Mouse (Mus musculus): ENCODE measurements around the gene Dennd2d. TPM values are rescaled to one million over a fixed set of nuclear protein-coding genes. Genes with fewer than 3 reads are reported as not detected.
A peak's percentile ranks its signal among the peaks of the same experiment; 100 is the strongest.

The Dennd2d gene
- total RNA-seq (2014; rRNA removed; ENCODE audit: low replicate concordance): 3.6 and 4.2 TPM in 2 replicates
- polyA plus RNA-seq (2015; fragmentation: Nextera tagmentation; extraction: Ambion mirVana): 0.96 and 1.3 TPM in 2 replicates

DNA sequence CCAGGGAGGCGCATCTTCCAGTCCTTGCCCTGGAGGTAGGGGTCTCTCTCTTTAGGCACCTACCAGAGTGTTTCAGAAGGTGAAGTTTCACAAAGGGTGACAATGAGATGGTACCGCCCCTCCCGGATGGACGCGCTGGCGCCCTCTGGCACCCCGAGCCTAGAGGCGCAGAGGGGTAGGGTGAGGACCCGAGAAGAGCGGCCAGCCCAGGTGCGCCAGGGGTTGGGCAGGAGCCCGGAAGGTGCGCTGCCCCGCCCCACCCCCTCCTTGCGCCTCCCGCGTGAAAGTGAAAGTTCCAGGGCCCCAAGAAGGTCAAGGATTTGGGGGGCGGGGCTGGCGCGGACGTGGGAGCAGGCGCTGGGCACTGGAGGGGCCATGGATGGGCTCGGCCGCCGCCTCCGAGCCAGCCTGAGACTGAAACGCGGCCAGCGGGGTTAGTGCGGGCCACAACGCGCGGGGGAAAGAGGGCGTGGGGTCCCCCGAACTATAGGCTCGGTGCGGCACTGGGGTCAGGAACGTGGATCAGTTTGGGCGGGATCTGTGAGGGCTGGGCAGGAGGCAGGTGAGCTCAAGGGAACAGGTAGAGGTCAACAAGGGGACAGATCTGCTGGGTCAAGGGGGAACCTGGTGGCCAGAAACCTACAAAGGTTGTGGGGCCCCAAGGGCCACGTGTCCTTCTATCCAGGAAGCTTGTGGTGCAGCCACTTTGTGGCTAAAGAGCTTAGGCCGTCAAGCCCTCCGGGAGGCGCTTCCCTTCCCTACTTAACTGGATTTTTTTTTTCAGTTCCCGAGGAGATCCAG, at the start of gene Dennd2d:
TSS of gene Dennd2d (plus strand) at position 125 of the 801 bp plus-strand sequence.
- H3K27ac ChIP-seq (ENCODE audit: low read depth): no peak within 1 kb of the TSS
- H3K4me1 ChIP-seq (ENCODE audit: control insufficient read depth, insufficient read depth): no peaks in the 10 kb centered on the region
- DNase-seq (ENCODE audit: low spot score) (no peak), ATAC-seq (ENCODE audit: insufficient read depth, low read depth) (peak; percentile 53)
- peak within 1 kb of the TSS; percentile 78 for H3K4me3 ChIP-seq (ENCODE audit: low read depth, low read length)
- peak within 1 kb of the TSS; percentile 98 for H3K4me2 ChIP-seq (ENCODE audit: low read depth, low read length)
- TF ChIP-seq EP300 (IDR thresholded peaks at IDR 0.05; ENCODE audit: low read depth) (no peak), CTCF (IDR thresholded peaks at IDR 0.05; ENCODE audit: low read depth) (no peak)
- H3K9ac ChIP-seq (replicated peaks; ENCODE audit: low read depth, low read length): peak within 1 kb of the TSS; percentile 61
- H3K9me3 ChIP-seq (replicated peaks; ENCODE audit: control insufficient read depth, low read length): no peaks in the 10 kb centered on the region
- no peaks in the 10 kb centered on the region for H3K27me3 ChIP-seq (ENCODE audit: control insufficient read depth, insufficient read depth, low read length)
- H3K36me3 ChIP-seq (replicated peaks; ENCODE audit: control insufficient read depth, insufficient read depth, low read length): no peaks in the 10 kb centered on the region
- 2% methylated on average over 44 of the region's 44 CpGs for WGBS

DNA sequence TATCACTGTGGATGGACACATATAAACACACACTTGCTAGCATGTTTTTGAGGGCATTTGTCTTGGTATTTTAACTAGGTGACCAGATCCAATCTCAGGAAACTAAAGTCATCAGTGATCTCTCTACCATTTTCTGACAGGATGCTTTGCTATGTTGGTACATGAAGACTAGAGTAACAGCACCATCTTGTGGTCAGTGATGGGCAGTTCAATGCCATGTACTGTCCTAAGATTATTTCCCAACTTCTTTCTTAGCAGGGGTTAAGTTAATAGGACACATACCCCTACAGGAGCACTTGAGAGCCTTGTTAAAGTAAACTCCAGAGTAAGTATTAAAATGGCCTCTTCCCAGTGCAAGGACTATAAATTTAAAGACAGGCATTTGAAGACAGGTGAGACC, 33.6 kb upstream of the Dennd2d start:
- Histone ChIP-seq H3K27ac (ENCODE audit: low read depth) (no peak overlapping the region), H3K4me2 (ENCODE audit: low read depth, low read length) (no peak overlapping the region), H3K36me3 (replicated peaks; ENCODE audit: control insufficient read depth, insufficient read depth, low read length) (no peaks in the 10 kb centered on the region), H3K9me3 (replicated peaks; ENCODE audit: control insufficient read depth, low read length) (no peaks in the 10 kb centered on the region), H3K9ac (replicated peaks; ENCODE audit: low read depth, low read length) (no peak overlapping the region), H3K4me1 (ENCODE audit: control insufficient read depth, insufficient read depth) (no peaks in the 10 kb centered on the region), H3K4me3 (ENCODE audit: low read depth, low read length) (no peak overlapping the region), H3K27me3 (ENCODE audit: control insufficient read depth, insufficient read depth, low read length) (no peaks in the 10 kb centered on the region)
- DNase-seq (ENCODE audit: low spot score) (peak; percentile 43), ATAC-seq (ENCODE audit: insufficient read depth, low read depth) (peak; percentile 60; the same call in 1 of the 2 replicates)
- TF ChIP-seq CTCF (IDR thresholded peaks at IDR 0.05; ENCODE audit: low read depth): peak; percentile 83
- no peak for TF ChIP-seq EP300 (IDR thresholded peaks at IDR 0.05; ENCODE audit: low read depth)

GRCm38 (mm10) chr3:106448995-106449394, 33.2 kb upstream of the Dennd2d start:
- no peaks in the 10 kb centered on the region for H3K36me3 ChIP-seq (replicated peaks; ENCODE audit: control insufficient read depth, insufficient read depth, low read length)
- no peak for TF ChIP-seq CTCF (IDR thresholded peaks at IDR 0.05; ENCODE audit: low read depth)
- TF ChIP-seq EP300 (IDR thresholded peaks at IDR 0.05; ENCODE audit: low read depth): no peak
- no peaks in the 10 kb centered on the region for H3K9me3 ChIP-seq (replicated peaks; ENCODE audit: control insufficient read depth, low read length)
- no peak overlapping the region; the same call in 1 of the 2 replicates for H3K27ac ChIP-seq (ENCODE audit: low read depth)
- H3K9ac ChIP-seq (replicated peaks; ENCODE audit: low read depth, low read length): no peak overlapping the region
- no peak overlapping the region for H3K4me3 ChIP-seq (ENCODE audit: low read depth, low read length)
- H3K4me1 ChIP-seq (ENCODE audit: control insufficient read depth, insufficient read depth): no peaks in the 10 kb centered on the region
- ATAC-seq (ENCODE audit: insufficient read depth, low read depth): no peak
- no peak overlapping the region for H3K4me2 ChIP-seq (ENCODE audit: low read depth, low read length)
- no peaks in the 10 kb centered on the region for H3K27me3 ChIP-seq (ENCODE audit: control insufficient read depth, insufficient read depth, low read length)
- no peak for DNase-seq (ENCODE audit: low spot score)

GRCm38 (mm10) chr3:106449567-106449966, 32.6 kb upstream of the Dennd2d start:
- no peak overlapping the region for H3K4me2 ChIP-seq (ENCODE audit: low read depth, low read length)
- ATAC-seq (ENCODE audit: insufficient read depth, low read depth) (no peak), DNase-seq (ENCODE audit: low spot score) (no peak)
- H3K9ac ChIP-seq (replicated peaks; ENCODE audit: low read depth, low read length): no peak overlapping the region
- H3K27me3 ChIP-seq (ENCODE audit: control insufficient read depth, insufficient read depth, low read length): no peaks in the 10 kb centered on the region
- no peak for TF ChIP-seq CTCF (IDR thresholded peaks at IDR 0.05; ENCODE audit: low read depth)
- no peak for TF ChIP-seq EP300 (IDR thresholded peaks at IDR 0.05; ENCODE audit: low read depth)
- H3K4me3 ChIP-seq (ENCODE audit: low read depth, low read length): no peak overlapping the region
- no peaks in the 10 kb centered on the region for H3K9me3 ChIP-seq (replicated peaks; ENCODE audit: control insufficient read depth, low read length)
- WGBS: 65% methylated on average over 4 of the region's 4 CpGs
- H3K27ac ChIP-seq (ENCODE audit: low read depth): no peak overlapping the region
- H3K4me1 ChIP-seq (ENCODE audit: control insufficient read depth, insufficient read depth): no peaks in the 10 kb centered on the region
- H3K36me3 ChIP-seq (replicated peaks; ENCODE audit: control insufficient read depth, insufficient read depth, low read length): no peaks in the 10 kb centered on the region

DNA sequence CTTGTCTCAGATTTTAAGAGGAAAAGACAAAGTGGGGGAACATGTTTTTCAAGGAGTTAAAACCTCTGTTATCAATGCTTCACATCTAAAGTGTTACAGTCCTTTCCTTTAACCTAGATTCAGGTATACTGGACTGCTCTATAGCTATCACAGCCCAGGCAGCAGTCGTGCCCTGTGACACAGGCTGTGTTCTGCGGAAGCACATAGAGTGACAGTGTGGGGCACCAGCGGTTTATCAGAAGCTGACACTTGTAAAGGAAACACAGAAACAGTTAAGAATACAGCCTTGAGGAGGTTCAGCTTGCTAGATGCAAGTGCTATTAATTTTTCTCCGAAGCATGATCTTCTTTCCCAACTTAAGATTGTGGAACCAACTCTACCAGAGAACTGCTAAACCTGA, 29.6 kb upstream of the Dennd2d start:
- Histone ChIP-seq H3K27me3 (ENCODE audit: control insufficient read depth, insufficient read depth, low read length) (no peaks in the 10 kb centered on the region), H3K4me1 (ENCODE audit: control insufficient read depth, insufficient read depth) (no peaks in the 10 kb centered on the region), H3K27ac (ENCODE audit: low read depth) (no peak overlapping the region), H3K9ac (replicated peaks; ENCODE audit: low read depth, low read length) (no peak overlapping the region), H3K9me3 (replicated peaks; ENCODE audit: control insufficient read depth, low read length) (no peaks in the 10 kb centered on the region), H3K4me3 (ENCODE audit: low read depth, low read length) (no peak overlapping the region), H3K4me2 (ENCODE audit: low read depth, low read length) (no peak overlapping the region), H3K36me3 (replicated peaks; ENCODE audit: control insufficient read depth, insufficient read depth, low read length) (no peaks in the 10 kb centered on the region)
- ATAC-seq (ENCODE audit: insufficient read depth, low read depth) (no peak), DNase-seq (ENCODE audit: low spot score) (no peak)
- 57% methylated on average over 4 of the region's 4 CpGs for WGBS
- TF ChIP-seq EP300 (IDR thresholded peaks at IDR 0.05; ENCODE audit: low read depth) (no peak), CTCF (IDR thresholded peaks at IDR 0.05; ENCODE audit: low read depth) (no peak)
